Mouse (Mus musculus): ENCODE results near the gene Acot12. TPM values are rescaled to one million over a fixed set of nuclear protein-coding genes. Genes with fewer than 3 reads are reported as not detected.
"Not testable (repeated sequence)": the region's sequence is repeated elsewhere in the genome, so short reads cannot be mapped to it uniquely, and the experiment has no call there.

Gene Acot12
- polyA plus RNA-seq, 1 experiment, result 0.34 TPM

DNA sequence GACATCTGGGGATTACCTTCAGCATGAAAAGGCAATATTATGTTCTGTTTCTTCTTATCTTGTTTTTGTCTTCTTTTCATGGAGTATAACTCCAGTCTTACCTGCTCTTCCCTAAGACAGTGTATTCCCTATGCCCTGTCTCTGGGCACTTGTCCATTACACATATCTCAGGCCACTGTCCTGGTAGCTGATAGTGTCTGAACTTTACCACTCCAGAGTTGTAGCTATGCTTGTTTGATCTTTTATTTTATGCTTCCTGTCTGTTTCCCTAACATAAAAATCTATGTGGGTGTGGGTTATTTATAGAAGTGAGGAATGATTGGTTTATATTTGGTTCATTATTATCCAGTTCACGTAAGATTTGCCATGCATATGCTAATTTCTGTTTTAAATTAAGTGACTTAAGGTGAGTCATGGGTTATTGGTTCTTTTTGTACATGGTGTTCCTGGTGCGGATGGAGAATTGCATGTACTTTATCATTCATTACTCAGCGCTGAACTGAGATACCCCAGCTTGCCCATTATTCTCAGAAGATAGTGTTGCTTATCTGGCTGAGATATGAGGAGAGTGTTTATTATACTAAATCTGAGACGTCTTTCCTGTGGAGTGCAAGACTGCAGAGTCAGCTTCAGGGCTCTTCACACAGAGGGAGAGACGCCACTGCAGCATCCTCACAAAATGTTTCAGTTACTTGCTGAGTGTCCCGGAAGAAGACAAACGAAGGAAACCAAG is 17.2 kb downstream of the Acot12 start:
- DNase-seq (ENCODE audit: extremely low spot score in 1 of 2, low spot score in 1 of 2), result no peak

- no peak for DNase-seq (ENCODE audit: extremely low spot score in 1 of 2, low spot score in 1 of 2)
Measured at GRCm38 (mm10) chr13:91759791-91760190, 18.5 kb downstream of the Acot12 start.

GRCm38 (mm10) chr13:91760302-91761050 is 19.2 kb downstream of the Acot12 start:
- DNase-seq (ENCODE audit: extremely low spot score in 1 of 2, low spot score in 1 of 2), result no peak

DNA sequence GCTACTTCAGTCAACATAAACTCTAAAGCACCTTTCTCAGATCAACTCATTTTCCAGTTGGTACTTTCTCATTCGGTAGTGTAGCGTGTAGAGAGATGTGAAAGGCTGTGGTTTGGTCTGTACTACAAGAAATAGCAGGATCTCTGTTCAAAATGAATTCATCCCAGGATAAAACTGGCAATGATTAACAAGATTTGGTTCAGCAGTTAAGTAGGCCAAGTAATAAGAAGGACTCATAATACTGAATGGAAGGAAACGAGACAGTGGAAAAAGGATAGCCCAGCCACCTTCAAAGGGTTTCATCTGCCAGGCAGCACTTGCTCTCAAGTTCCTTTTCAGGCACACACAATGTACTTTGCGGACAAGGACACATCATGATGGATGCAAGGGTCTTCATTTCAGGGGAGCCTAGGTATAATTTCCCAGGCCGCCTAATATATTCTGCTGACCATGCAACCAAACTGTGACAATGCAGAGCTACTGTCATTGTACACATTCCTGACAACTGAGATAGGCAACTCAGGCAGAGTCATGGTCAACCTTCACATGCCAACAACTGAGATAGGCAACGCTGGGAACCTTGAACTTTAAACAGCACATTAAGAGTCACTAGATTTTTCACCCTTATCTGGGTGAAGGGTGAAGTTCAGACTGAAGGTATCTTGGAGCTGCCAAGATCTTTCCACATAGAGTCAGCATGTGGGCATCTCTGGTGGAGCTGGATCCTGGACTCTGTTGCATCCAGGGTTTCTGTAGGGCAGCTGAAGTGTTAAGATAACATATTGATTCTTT is 20.5 kb downstream of the Acot12 start:
- no peak for DNase-seq (ENCODE audit: extremely low spot score in 1 of 2, low spot score in 1 of 2)

DNA sequence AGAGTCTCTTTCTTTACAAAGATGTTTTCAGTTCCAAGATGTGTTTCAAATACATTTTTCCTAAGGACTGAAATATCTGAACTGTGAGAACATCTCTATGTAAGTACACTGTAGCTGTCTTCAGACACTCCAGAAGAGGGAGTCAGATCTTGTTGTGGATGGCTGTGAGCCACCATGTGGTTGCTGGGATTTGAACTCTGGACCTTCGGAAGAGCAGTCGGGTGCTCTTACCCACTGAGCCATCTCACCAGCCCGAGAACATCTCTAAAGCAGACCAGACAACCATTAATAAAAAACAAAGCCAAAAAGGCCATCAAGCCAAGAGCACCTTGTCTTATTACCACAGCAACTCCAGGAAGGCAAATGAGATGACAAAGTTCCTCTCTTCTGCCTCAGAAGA is 22.3 kb downstream of the Acot12 start:
- not testable (repeated sequence) for DNase-seq (ENCODE audit: extremely low spot score in 1 of 2, low spot score in 1 of 2)

- DNase-seq (ENCODE audit: extremely low spot score in 1 of 2, low spot score in 1 of 2), result no peak
Measured at GRCm38 (mm10) chr13:91765627-91766026, 24.3 kb downstream of the Acot12 start.

DNA sequence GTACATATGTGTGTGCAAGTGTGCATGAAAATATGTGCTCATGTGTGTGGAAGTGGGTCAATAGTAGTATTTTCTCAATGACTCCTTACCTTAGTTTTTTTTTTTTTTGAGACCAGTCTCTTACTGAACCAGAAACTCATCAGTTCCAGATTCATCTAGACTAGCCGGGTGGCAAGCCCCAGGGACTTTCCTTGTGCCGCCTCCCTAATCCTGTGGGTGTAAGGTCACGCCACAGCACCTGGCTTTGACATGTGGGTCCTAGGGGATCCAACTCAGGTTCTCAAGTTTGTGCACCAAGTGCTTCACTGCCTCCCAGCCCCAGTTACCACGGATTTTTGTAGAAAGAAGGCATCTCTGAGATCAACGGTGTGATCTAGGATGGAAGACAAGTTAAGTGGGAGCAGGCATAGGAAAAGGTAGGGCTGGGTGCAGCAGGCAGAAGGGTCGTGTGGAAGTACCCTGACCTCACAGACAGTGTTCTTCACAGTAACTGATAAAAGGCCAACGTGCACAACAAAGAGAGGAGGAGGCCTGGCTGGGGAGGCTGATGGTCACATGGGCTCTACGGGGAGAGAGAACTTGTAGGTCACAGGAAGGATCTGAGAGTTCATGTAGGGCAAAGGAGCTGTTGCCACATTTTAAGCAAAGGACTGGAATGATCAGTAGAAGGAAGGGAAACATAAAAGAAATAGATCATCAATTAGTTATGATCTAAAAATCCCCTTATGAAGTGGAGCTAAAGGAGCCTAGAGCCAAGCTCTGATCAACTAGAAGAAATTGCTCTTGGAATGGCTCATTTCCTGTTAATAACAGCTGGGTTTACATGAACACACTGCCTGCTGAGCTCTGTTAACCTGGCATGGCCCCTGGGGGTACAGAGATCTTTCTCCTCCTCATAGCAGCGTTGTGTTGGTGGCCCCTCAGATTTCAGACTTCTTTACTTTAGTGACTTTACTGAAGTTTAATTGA is 27.7 kb downstream of the Acot12 start:
- no peak for DNase-seq (ENCODE audit: extremely low spot score in 1 of 2, low spot score in 1 of 2)

- DNase-seq (ENCODE audit: extremely low spot score in 1 of 2, low spot score in 1 of 2), result no peak
Measured at GRCm38 (mm10) chr13:91778092-91778491, 36.8 kb downstream of the Acot12 start.

- peak in 1 of 2 experiments; percentile 15 for DNase-seq (ENCODE audit: extremely low spot score in 1 of 2, low spot score in 1 of 2)
Measured at GRCm38 (mm10) chr13:91779892-91780291, 38.6 kb downstream of the Acot12 start.

- no peak for DNase-seq (ENCODE audit: extremely low spot score in 1 of 2, low spot score in 1 of 2)
Measured at GRCm38 (mm10) chr13:91792035-91792434, 50.7 kb downstream of the Acot12 start.

DNA sequence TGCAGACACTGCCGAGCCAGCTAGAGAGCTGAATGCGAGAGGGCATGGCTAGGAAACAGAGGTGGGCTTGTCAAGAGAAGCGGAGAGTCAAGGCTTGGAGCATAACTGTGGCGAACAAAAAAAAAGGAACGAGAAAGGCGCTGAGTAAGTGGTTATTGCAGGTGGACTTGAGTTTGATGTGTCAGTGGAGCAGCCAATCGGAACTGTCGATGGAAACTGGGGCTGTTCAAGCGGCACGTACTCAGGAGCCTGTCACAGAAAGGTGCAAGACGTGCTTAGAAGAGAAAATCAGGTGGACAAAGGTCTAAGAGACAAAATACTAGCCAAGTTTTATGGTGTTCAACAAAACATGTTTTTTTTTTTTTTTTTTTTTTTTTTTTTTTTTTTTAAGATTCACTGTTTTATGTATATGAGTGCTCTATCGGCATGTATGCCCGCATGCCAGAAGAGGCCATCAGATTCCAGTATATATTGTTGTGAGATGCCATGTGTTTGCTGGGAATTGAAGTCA is 53.7 kb downstream of the Acot12 start:
- DNase-seq (ENCODE audit: extremely low spot score in 1 of 2, low spot score in 1 of 2), result no peak

- DNase-seq (ENCODE audit: extremely low spot score in 1 of 2, low spot score in 1 of 2), result no peak
Measured at GRCm38 (mm10) chr13:91795593-91795992, 54.3 kb downstream of the Acot12 start.

GRCm38 (mm10) chr13:91796003-91796402 is 54.7 kb downstream of the Acot12 start:
- no peak for DNase-seq (ENCODE audit: extremely low spot score in 1 of 2, low spot score in 1 of 2)

GRCm38 (mm10) chr13:91796916-91797315 is 55.6 kb downstream of the Acot12 start:
- DNase-seq (ENCODE audit: extremely low spot score in 1 of 2, low spot score in 1 of 2), result no peak

DNA sequence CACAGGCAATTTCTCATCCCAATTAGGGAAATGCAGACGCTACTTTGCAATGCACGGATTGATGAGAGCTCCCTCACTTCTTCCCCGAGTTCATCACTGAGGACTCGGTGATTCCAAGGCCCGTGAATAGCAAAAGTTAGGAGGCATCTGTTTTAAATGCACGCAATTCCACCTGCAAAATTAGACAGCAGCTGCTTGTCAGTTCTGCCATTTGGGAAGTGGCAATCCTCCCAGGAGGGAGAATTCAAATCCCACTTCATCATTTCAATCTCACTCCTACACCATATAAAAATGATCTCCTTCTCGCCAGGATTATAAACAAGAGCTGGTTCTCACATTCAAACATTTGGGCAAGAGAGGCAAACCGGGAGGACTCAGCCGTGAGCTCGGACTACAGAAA is 56.1 kb downstream of the Acot12 start:
- DNase-seq (ENCODE audit: extremely low spot score in 1 of 2, low spot score in 1 of 2), result no peak

- DNase-seq (ENCODE audit: extremely low spot score in 1 of 2, low spot score in 1 of 2), result no peak
Measured at GRCm38 (mm10) chr13:91801726-91802125, 60.4 kb downstream of the Acot12 start.

DNA sequence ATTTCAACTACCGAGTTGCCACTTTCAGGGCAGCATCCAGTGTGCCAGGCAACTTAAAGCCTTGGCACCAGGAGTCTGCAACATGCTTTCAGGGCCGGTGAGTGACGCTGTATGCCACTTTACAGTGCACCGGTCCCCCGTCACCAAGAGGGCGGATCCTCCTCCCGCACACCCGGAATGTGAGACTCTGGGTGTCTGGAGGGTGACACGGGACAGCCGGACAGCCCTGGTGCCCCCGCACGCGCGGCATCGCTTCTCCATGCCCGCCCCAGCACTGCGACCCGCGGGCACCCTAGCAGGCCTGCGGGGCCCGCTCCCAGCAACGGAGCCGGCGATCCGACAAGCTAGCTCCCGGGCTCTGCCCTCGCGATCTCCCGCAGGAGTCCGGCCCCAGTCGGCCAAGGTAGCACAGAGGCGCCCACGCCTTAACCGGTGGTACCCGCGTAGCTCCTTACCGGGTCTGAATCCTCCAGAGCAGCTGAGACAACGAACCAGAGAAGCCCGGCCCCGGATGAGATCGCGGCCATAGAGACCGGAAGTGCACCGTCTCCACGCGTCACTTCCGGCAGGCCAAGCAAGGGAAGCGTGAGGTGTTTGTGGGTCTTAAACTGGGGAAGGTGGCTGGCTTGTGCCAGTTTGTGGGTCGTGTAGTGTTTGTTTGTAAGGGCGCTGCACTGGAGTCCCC is 66.0 kb downstream of the Acot12 start, which contains the start of gene Zcchc9:
Zcchc9 (minus strand) TSS at position 551 of the 685 bp plus-strand sequence.
- peak; percentile 77 to 92 for DNase-seq (ENCODE audit: extremely low spot score in 1 of 2, low spot score in 1 of 2)

GRCm38 (mm10) chr13:91807874-91808575 is 66.7 kb downstream of the Acot12 start:
- no peak for DNase-seq (ENCODE audit: extremely low spot score in 1 of 2, low spot score in 1 of 2)

- peak in 1 of 2 experiments; percentile 53 for DNase-seq (ENCODE audit: extremely low spot score in 1 of 2, low spot score in 1 of 2)
Measured at GRCm38 (mm10) chr13:91809476-91809875, 68.2 kb downstream of the Acot12 start.
